Mouse (Mus musculus): ENCODE results near the gene Prss48.

Gene Prss48

GRCm38 (mm10) chr3:86002423-86002822, at the start of gene Prss48:
TSS of gene Prss48 (minus strand) at chr3:86002491.
- no peak for DNase-seq

GRCm38 (mm10) chr3:86049041-86049440, 46.8 kb upstream of the Prss48 start:
- no peak for DNase-seq

GRCm38 (mm10) chr3:86047686-86048408, 45.6 kb upstream of the Prss48 start:
- DNase-seq, result no peak

- no peak for DNase-seq
Observed at GRCm38 (mm10) chr3:86040286-86041201, 38.3 kb upstream of the Prss48 start.

- DNase-seq, result no peak
Observed at GRCm38 (mm10) chr3:86038648-86039047, 36.4 kb upstream of the Prss48 start.

- no peak for DNase-seq
Observed at GRCm38 (mm10) chr3:86037926-86038484, 35.7 kb upstream of the Prss48 start.

GRCm38 (mm10) chr3:86033455-86034090, 31.3 kb upstream of the Prss48 start:
- DNase-seq, result no peak

- DNase-seq, result no peak
Observed at GRCm38 (mm10) chr3:86030566-86030965, 28.3 kb upstream of the Prss48 start.

- DNase-seq, result no peak
Observed at GRCm38 (mm10) chr3:86028658-86029375, 26.5 kb upstream of the Prss48 start.

- no peak for DNase-seq
Observed at GRCm38 (mm10) chr3:86025341-86026137, 23.2 kb upstream of the Prss48 start.

GRCm38 (mm10) chr3:86024065-86024795, 21.9 kb upstream of the Prss48 start:
- no peak for DNase-seq

- DNase-seq, result no peak
Observed at GRCm38 (mm10) chr3:86021651-86022050, 19.4 kb upstream of the Prss48 start.

- DNase-seq, result no peak
Observed at GRCm38 (mm10) chr3:86020921-86021650, 18.8 kb upstream of the Prss48 start.

- DNase-seq, result no peak
Observed at GRCm38 (mm10) chr3:86017484-86017883, 15.2 kb upstream of the Prss48 start.

- DNase-seq, result no peak
Observed at GRCm38 (mm10) chr3:86016965-86017364, 14.7 kb upstream of the Prss48 start.

- DNase-seq, result no peak
Observed at GRCm38 (mm10) chr3:86013837-86014236, 11.5 kb upstream of the Prss48 start.

- no peak for DNase-seq
Observed at GRCm38 (mm10) chr3:86011833-86012232, 9.5 kb upstream of the Prss48 start.

GRCm38 (mm10) chr3:86011373-86011772, 9.1 kb upstream of the Prss48 start:
- DNase-seq, result no peak

GRCm38 (mm10) chr3:86010618-86011017, 8.3 kb upstream of the Prss48 start:
- no peak for DNase-seq

- no peak for DNase-seq
Observed at GRCm38 (mm10) chr3:86004751-86005150, 2.5 kb upstream of the Prss48 start.

All from thymus, adult 18-20 months (tissue).